Mouse (Mus musculus) lung, adult 18-20 months (tissue): ENCODE measurements at regions not wholly inside any gene's neighbourhood (a gene's known extent, or its start where the extent isn't known, plus 50 kb on each side); places are given as distances from the start of the nearest gene placed in this dataset.

Experiments
- DNase-seq, 2 experiments: peaks; one replicate each; pipeline ENCODE4 v3.0.0; 2022; ENCODE audit warnings: mixed read lengths in 2 of 2

- DNase-seq = peak in 1 of 2 experiments; percentile 16
Observed at GRCm38 (mm10) chr17:62412666-62413180, 468.4 kb downstream of the Efna5 start.

GRCm38 (mm10) chr17:62403739-62404138 is 477.4 kb downstream of the Efna5 start:
- DNase-seq = no peak

GRCm38 (mm10) chr17:62393355-62394006 is 487.6 kb downstream of the Efna5 start:
- DNase-seq = no peak

DNA sequence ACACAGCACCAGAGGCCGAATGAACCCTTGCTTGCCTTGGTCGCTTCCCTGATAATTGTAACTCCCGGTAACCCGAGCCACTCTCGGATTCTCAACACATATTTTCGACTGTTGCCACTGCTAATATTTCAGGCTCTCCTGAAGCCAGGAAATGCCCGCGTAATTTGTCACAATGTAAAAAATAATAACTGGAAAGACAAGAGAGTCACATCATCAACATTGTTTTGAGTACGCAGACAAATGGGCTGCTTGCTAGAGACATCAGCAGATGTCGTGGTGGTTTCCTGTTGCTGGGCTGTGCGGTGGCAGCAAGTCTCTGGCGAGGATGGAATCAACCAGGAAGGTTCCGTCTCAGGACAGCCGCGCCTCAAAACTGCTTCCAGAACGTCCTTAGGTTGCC is 497.1 kb downstream of the Efna5 start:
- no peak for DNase-seq

DNA sequence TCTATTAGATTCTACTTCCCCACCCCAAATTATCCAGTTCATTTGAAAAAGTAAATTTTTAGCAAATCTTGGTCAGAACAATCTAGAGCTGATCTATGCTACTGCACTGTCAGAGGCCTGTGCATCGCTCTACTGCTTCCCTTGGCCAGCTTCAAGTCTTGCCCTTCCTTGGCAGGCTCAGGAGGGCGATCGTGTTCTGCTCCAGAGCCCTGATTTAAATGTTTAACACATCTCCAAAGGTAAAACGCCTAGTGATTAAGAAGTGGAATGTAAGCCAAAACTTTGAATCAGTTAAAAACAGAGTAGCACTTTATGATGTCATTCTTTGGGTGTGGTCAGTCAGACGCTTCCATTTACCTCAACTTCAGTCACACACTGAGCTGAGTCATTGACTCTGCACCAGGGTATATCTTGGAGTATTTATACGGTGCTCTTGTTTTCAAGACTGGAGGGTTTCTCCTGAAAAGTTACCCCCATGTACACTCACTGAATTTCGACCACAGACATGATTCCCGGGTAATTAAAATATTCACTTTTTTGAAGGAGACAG is 502.2 kb downstream of the Efna5 start:
- no peak for DNase-seq

DNA sequence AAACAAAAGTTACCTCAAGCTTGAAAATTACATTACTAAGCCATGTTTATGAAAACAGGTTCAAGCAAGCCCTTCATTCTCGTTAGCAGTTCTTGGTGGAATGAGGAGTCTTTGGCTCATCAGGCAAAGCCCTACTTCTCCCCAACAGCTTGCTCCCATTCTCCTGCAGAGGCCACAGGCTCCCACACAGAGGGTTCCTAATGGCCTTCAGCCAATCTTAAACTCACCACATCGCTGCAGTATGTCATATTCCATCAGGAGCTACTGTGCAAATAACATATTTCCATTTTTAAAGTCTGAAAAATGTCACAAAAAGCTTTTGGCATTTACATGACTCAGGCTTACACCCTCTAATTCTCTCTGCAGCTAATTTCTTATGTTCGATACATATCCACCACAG is 512.0 kb downstream of the Efna5 start:
- DNase-seq = no peak

GRCm38 (mm10) chr17:62367937-62368336 is 513.2 kb downstream of the Efna5 start:
- no peak for DNase-seq

- no peak for DNase-seq
Observed at GRCm38 (mm10) chr17:62358323-62358722, 522.8 kb downstream of the Efna5 start.

DNA sequence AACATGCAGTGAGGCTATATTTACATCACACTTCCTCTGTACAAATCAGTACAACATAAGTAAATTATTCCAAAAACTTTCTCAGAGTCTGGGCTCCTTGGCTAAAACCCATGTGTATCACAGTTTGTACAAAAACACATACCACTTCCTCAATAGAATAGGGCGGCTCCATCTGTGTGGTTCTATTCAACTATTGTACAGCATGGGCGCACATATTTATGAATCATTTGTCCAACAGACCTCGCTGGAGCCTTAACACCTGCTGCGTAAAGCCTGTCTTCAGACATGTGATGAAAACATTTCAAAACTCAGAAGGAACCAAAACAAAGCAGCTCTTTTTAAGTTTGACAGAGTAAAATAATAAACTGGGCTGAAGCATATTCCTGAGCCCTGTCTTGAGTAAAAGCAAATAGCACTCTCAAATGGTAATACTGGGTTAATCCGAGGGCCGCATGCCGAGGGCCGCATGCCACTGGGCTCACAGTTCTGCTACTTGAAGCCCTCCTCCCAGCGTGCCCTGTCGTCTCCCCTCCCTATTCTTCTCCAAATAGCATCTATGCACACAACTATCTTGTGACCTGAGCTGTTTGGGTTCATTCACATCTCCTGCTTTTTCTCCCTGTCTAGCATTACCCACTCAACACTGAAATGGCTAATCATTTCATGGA is 543.1 kb downstream of the Efna5 start:
- no peak for DNase-seq

- no peak for DNase-seq
Observed at GRCm38 (mm10) chr17:62330226-62330625, 550.9 kb downstream of the Efna5 start.

GRCm38 (mm10) chr17:62326844-62327243 is 554.3 kb downstream of the Efna5 start:
- no peak for DNase-seq

DNA sequence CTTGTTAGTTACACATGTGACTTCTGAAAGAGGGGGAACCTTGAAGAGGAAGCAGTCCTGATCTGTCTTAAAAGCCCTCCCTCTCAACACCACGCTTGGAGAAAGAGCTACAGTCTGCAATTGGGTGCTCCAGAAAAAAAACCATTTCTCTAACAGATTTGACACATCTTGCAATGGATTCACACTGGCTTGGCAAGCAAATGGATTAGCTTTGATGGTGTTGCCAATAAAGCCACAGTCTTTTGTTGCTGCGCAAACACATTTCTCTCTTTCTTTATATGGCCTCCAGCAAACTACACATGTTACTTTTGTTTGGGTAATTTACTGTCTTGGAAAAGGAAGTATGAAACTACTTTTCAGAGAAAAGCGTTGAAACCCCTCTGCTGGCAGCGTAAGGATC is 562.1 kb downstream of the Efna5 start:
- DNase-seq = no peak

GRCm38 (mm10) chr17:62310059-62310458 is 571.1 kb downstream of the Efna5 start:
- DNase-seq = no peak

DNA sequence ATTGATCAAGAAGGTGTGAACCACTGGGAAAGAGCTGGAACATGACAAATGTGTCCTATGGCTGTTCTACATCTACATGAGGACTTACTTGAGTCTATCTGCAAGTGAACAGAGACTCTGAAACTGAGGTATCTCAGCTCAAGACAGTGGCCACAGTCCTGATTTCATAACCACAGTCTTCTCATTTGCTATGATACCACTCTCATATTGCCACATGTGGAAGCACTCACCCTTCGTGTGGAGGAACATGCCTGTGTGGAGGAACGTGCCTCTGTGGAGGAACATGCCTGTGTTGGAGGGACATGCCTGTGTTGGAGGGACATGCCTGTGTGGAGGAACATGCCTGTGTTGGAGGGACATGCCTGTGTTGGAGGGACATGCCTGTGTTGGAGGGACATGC is 574.0 kb downstream of the Efna5 start:
- no peak for DNase-seq

GRCm38 (mm10) chr17:62306524-62306923 is 574.6 kb downstream of the Efna5 start:
- no peak for DNase-seq

- DNase-seq = no peak
Observed at GRCm38 (mm10) chr17:62305140-62305539, 576.0 kb downstream of the Efna5 start.

DNA sequence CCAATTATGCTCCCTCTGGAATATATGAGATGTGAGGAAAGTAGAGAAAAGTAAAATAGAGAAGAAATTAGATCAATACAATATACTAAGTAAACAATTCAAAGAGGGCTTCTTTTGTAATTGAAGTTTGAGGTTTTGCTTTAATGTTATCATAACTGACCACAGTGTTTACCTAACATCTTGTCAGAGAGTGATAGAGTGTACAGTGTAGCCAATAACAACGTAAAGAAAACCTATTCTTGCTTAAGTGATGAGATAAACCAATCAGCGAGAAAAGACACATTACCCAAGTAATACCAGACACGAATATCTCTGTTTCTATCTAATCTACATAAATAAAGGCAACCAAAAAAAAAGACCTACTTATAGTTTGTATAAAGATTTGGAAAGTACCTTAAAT is 577.0 kb downstream of the Efna5 start:
- no peak for DNase-seq

GRCm38 (mm10) chr17:62299875-62300274 is 581.2 kb downstream of the Efna5 start:
- DNase-seq = no peak

DNA sequence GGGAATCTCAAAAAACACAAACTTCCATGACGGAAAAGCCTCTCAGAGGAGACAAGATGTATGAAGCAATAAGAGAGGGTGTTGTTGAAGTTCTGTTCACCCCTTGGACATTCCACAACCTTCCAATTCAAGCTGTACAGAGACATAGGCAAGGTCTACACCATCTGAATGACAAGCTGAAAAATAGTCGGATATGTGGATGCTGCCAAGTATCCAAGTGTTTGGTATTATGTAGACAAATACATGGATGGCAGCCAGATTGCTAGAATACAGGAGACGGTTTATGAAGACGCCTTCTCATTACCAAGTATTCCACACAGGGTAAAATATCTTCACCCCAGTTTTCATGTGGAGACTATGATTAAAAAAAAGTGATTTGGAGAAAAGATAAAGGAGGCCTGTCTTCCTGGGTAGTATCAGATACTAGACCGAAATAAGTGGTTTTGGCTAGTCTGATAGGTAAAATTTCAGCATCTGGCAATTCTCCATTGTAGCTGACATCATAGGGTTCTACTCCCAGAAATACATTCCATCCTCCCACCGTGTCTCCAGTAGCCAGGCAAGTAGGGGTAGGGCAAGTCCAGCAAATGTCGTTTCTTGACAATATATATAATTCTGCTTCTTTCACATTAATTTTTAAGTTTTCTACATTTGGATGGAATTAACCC is 583.6 kb downstream of the Efna5 start:
- no peak for DNase-seq

DNA sequence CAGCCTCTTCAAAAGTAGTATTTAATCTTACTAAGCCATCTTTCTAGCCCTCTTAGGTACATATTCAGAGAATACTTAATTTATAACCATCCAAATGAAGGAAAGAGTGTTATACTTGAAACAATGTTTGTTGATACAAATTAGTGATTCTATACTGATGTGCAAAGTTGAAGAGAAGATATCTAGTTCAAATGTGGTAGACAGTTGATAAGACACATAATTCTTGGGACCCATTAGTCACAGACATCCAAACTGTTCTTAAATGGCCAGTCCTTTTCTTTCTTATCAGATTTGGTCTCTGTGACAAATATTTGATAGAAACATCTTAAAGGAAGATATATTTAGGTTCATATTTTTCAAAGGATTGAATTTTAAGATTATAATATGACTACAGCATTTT is 585.7 kb downstream of the Efna5 start:
- DNase-seq = no peak

DNA sequence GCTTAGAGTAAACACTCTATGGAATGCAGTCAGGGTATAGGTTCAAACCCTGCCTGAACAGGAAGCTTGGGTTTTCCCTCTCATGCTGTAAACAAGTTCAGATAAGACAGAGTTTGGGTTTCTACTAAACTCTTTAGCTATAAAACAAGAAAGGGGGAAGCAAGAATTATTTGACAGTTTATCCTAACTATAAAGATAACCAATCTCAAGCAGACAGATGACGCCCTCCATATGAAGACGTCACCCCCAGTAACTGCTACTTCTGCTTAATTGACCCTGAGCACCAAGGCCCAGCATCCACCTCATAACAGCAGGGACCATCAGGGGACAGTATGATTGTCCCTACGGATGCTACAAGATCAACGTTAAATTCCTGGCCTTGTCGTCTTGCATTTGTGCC is 588.4 kb downstream of the Efna5 start:
- DNase-seq = no peak

DNA sequence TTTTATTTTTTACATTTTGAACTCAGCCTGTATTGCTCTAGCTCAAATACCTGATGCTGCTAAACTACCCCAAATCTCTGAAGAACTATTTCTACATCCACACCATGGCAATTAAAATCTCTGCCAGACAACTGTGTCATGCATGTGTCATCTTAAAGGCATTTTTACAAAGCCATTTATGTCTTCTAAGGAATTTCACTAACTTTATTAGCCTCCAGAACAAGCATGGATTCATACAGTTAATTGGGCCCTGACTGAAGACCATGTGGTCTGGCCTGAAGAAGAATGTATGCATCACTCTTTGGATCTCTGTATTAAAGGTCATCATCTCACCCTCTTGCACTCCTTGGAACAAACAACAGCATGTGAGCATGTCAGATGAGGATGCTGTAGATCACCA is 593.5 kb downstream of the Efna5 start:
- DNase-seq = no peak

DNA sequence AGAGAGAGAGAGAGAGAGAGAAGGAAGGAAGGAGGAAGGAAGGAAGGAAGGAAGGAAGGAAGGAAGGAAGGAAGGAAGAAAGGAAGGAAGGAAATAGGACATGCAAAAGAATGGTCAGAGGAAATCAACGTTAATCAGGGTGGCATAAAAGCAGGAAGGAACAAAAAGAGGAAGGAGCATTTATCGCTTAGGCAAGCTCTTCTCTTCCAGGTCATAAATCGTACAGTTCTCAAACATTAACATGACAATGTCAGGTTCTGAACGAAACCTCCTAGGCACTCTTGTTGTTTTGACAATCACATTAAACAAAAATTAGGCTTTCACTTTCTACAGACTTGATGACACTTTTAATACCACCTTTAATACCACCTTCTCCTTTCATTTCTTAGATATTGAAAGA is 594.0 kb downstream of the Efna5 start:
- no peak for DNase-seq
